Mouse (Mus musculus) layer of hippocampus, adult 18-20 months (tissue): ENCODE results near the gene Arfgap1. TPM values are rescaled to one million over a fixed set of nuclear protein-coding genes. Genes with fewer than 3 reads are reported as not detected.
A peak's percentile ranks its signal among the peaks of the same experiment; 100 is the strongest.

Experiments used
- DNase-seq, 2 experiments: peaks; one replicate each; pipeline ENCODE4 v3.0.0; 2022; ENCODE audit warnings: low spot score in 2 of 2
- long read RNA-seq: library from polyadenylated mRNA; stranded (forward); transcript quantifications from one replicate; pipeline ENCODE4 v2.0.0, GENCODE M21; 2021
- total RNA-seq, 2 experiments: library from RNA; stranded (reverse); gene quantifications; 2 replicates each; pipeline ENCODE4 v1.2.3; 2021

Gene Arfgap1
- 100 to 1,000 TPM; 127 to 135 TPM for total RNA-seq
- long read RNA-seq, transcript Arfgap1-201 (14 exons, 2,714 nt), result major isoform, 6 of 161 reads
- long read RNA-seq, partial matches to known transcripts, result 10 of 161 reads
- long read RNA-seq, other reads (novel, unspliced or antisense), result 145 of 161 reads

GRCm38 (mm10) chr2:180967010-180967763 is at the start of gene Arfgap1:
TSS of gene Arfgap1 (plus strand) at chr2:180967225.
- DNase-seq, result peak; percentile 90 to 95

- DNase-seq, result no peak
Observed at GRCm38 (mm10) chr2:180919913-180920809, 46.9 kb upstream of the Arfgap1 start.

- peak; percentile 97 for DNase-seq
Observed at GRCm38 (mm10) chr2:180920810-180921400, 46.1 kb upstream of the Arfgap1 start, which contains the start of gene Ythdf1. TSS of gene Ythdf1 (minus strand) at chr2:180920949.

- no peak for DNase-seq
Observed at GRCm38 (mm10) chr2:180922739-180923138, 44.3 kb upstream of the Arfgap1 start.

DNA sequence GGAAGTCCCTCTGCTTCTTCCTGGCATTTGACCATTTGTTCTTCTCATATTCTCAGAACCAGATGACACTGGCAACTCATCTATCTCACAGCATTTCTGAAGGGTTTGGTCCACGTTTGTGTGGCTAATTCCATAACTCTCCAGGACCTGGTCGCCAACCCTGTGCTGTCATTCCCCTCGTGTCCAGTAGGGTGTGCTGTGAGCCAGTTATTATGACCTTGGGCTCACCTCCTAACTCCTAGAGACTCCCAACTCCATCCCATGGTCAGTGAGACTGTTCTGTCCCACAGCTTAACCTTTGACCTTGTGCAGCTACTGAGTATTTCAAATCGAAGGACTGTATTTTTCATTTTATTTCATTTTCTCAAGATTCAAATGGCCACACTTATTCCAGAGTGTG is 41.8 kb upstream of the Arfgap1 start:
- peak in 1 of 2 experiments; percentile 88 for DNase-seq

DNA sequence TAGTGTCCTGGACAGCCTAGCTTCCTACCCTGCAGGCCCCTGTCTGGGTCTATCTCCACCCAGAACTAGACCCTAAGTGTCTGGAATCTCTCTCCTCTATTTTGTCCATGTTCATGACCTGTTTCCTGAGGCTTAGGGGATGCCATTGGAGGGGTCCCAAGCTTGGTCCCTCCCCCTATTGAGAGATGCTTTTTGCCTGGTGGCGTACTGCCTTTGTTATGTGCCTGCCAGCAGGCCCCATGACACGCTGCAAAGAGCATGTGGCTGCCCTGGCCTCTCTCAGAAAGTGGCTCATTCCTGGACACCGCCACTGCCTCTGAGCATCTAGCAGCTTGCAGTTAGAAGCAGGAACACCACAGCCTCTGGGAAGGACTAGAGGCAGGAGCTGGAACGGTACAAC is 38.3 kb upstream of the Arfgap1 start, which contains the start of gene Birc7:
Gene Birc7 (plus strand): TSS at position 301 of the 400 bp plus-strand sequence.
- DNase-seq, result no peak

DNA sequence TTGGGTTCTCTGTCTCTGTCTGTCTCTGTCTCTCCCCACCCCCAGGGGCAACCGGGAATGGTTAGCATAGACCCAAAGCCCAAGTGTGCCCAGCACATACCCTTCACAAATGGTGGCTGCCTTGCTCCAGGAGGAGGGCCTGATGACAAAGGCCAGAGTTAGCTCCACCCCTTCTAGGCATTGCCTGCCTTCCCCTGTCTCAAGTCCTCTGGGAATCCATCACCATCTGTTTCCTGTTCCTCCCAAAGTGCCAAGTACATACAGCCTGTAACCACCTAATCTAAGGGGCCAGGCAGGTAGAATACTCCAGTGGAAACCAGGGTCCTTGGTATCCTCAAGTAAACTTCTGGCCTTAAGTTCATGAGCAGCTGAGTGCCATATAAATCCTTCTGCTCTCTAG is 34.6 kb upstream of the Arfgap1 start:
- no peak for DNase-seq

DNA sequence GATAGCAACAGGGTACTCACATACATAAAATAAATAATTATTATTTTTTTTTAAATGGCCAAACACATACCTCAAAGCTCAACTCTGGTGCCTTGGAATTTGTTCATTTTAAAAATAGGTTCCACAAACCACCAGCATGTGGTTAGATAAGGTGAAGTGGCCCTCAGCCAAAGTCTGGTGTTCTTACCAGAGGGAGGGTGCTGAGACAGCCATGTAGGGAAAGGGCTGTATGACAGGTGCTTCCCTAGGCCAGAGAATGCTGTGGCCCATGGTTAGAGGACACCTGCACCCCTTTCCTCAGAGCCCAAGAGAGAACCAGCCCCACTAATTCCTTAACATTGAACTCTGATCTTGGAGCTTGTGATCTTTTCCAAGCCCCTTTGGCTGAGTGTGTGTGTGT is 26.8 kb upstream of the Arfgap1 start:
- DNase-seq, result no peak

- DNase-seq, result peak in 1 of 2 experiments; percentile 75
Observed at GRCm38 (mm10) chr2:180941869-180942268, 25.2 kb upstream of the Arfgap1 start.

DNA sequence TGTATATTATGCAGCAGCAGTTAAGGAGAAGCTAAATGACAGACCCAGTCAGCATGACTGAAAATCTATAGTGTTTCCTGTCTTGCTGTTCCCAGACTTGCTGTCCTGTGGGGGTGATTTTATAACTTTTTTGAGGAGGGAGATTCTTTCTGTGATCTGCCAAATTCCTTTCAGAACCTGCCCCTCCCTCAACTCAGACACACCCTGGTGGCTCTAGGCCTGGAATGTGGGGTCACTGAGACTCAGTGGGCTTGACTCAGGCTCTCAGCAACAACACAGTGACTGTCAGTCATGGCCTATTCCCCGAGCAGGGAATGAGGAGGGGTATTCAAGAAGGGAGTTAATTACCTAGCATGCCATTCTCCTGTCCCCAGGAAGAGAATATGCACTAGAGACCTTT is 17.1 kb upstream of the Arfgap1 start:
- no peak for DNase-seq

DNA sequence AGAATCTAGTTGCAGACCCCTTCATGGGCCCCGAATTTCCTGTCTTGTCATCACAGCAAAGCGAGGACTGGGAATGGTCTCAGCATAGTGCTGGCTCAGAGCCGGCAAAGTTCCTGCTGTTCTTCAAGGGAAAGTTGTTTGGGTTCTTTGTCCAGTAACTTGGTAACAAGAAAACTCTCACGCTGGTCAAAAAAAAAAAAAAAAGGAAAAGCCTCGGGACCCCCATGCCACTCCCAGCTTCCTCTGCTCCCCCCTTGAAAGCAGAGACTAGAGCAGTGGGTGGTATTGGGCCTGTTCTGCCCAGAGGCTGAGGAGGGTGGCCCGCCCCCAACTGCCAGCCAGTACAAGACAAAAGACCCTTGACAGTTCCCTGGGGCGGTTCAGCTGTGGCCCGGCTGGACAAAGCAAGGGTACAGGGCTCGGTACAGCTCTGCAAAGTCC is 14.3 kb upstream of the Arfgap1 start:
- peak in 1 of 2 experiments; percentile 30 for DNase-seq

- DNase-seq, result no peak
Observed at GRCm38 (mm10) chr2:180953638-180954037, 13.4 kb upstream of the Arfgap1 start.

DNA sequence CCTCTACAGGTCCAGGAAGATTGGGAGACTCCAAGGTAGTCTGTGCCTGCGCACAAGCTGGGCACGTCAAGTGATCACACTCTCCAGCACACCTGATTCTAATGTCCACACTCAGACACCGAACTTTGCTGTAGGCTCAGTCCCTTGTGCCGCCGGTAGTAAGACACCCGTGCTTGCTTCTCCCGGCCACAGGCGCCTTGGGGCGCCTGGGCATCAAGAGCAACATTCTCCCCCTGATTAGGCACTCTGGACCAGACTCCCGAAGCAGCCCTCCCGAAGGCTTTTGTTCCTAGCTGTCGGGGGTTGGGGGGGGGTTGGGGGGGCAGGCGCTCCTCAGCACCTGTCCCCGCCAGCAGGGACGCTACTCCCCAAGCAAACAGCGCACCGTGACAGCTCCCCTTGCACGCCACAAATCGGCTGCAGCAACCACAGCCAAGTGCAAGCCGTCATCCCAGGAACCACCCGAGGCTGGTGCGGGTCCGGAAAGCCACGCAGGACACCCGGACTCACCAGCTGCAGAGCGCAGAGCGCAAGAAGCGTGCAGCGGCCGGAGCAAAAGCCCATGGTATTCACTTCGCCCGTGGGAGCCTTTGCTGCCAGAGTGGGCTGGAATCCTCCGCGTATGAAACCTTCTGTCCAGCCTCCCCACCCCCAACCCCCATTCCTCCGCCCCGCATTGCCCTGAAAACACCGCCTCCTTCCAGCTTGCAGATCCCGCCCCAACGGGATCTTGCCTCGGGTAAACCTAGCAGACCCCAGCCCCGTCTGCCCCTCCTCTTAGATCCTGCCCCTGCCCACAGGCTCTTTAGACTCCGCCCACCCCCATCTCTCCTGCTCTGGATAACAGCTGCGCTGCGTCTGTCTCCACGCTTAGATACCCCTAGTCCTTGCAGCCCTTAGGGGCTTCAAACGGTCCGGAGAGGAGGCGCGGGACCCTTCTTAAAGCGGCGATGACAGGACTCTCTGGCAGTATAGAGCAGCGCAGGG is 12.7 kb upstream of the Arfgap1 start, which contains the start of gene Nkain4:
Gene Nkain4 (minus strand): TSS at position 639 of the 987 bp plus-strand sequence.
- peak; percentile 30 to 55 for DNase-seq

DNA sequence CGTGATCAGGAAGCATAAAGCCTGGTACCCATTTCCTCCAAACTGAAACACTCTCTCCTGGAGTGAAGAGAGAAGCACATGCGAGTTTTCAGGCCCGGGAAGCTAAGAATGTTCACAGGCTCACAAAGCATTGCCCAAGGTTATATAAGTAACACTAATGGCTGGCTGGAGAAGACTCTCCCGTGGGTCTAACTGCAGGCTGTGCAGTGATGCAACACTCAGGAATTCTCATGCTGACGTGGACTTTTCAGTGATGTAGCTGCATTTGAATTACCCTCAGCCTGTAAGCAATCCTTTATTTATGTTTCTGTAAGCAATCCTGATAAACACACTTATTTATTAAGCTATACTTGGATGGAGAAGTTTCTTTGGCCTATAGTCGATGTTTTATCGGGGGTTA is 7.4 kb upstream of the Arfgap1 start:
- no peak for DNase-seq

DNA sequence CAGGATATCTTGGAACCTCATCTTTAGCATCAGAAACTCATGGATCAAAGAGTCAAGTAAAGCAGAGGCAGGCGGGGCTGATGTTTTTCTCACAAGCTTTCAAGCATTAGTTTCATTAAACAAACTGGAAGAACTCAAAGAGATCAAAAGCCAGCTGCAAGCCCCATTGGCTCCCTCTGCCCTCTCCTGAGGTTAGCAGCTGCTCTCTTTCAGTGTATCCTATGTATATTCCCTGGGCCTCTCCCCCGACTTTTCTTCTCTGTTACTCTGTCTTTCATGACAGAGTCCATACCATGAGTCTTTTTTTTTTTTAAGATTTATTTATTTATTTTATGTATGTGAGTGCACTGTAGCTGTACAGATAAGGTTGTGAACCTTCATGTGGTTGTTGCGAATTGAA is 6.8 kb upstream of the Arfgap1 start:
- DNase-seq, result no peak

GRCm38 (mm10) chr2:180962616-180963308 is 4.3 kb upstream of the Arfgap1 start:
- DNase-seq, result no peak

DNA sequence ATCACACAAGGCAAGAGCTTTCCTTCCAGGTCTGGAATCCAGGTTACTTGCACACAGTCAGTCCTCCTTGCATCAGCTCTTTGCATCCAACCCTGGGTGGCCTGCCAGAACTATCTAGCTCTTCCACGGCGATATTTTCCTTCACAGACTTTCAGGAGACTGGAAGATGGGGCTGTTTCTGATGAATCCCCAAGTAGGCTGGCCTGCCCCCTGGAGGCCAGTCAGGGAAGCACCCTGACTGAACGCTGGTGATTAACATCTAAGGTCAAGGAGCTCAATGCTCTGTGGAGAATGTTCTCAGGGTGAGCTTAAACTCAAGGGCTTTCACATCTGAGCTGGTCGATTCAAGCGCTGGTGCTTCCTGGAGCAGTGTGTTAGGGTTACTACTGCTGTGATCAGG is 3.1 kb upstream of the Arfgap1 start:
- peak; percentile 62 to 84 for DNase-seq

- DNase-seq, result peak in 1 of 2 experiments; percentile 34
Observed at GRCm38 (mm10) chr2:180966092-180966882, 738 bp upstream of the Arfgap1 start.
